Mouse (Mus musculus): ENCODE results near the gene Fam83f. TPM values are rescaled to one million over a fixed set of nuclear protein-coding genes. Genes with fewer than 3 reads are reported as not detected.

Fam83f gene
- polyA plus RNA-seq, 1 experiment from 2014 or later, result 6.9 TPM

GRCm38 (mm10) chr15:80679515-80680215, 8.0 kb downstream of the Fam83f start:
- H3K4me2 ChIP-seq (replicated peaks; ENCODE audit: low read depth, low read length), result no peak overlapping the region
- H3K36me3 ChIP-seq (ENCODE audit: control insufficient read depth, insufficient read depth, low read length), result no peaks in the 10 kb centered on the region
- no peak overlapping the region for H3K9ac ChIP-seq (replicated peaks; ENCODE audit: low read depth, low read length)
- no peak overlapping the region for H3K4me3 ChIP-seq (ENCODE audit: low read depth, low read length)
- H3K27me3 ChIP-seq (ENCODE audit: control insufficient read depth, insufficient read depth, low read length), result no peaks in the 10 kb centered on the region
- H3K27ac ChIP-seq (ENCODE audit: low read length), result peak overlapping the region; percentile 0; the same call in 1 of the 2 replicates
- WGBS, result 50% methylated on average over 8 of the region's 8 CpGs
- peaks cover 30% of the 10 kb centered on the region for H3K4me1 ChIP-seq (ENCODE audit: control insufficient read depth, insufficient read depth, low read length)
- ATAC-seq (ENCODE audit: insufficient number of reproducible peaks, insufficient read depth, low FRiP score, low read depth), result peak; percentile 24; the same call in 1 of the 2 replicates
- no peaks in the 10 kb centered on the region for H3K9me3 ChIP-seq (ENCODE audit: control insufficient read depth, low read depth, low read length)

- ATAC-seq (ENCODE audit: insufficient number of reproducible peaks, insufficient read depth, low FRiP score, low read depth), result no peak
- no peaks in the 10 kb centered on the region for H3K36me3 ChIP-seq (ENCODE audit: control insufficient read depth, insufficient read depth, low read length)
- no peak overlapping the region for H3K9ac ChIP-seq (replicated peaks; ENCODE audit: low read depth, low read length)
- no peaks in the 10 kb centered on the region for H3K27me3 ChIP-seq (ENCODE audit: control insufficient read depth, insufficient read depth, low read length)
- no peaks in the 10 kb centered on the region for H3K9me3 ChIP-seq (ENCODE audit: control insufficient read depth, low read depth, low read length)
- no peak overlapping the region for H3K4me3 ChIP-seq (ENCODE audit: low read depth, low read length)
- H3K4me2 ChIP-seq (replicated peaks; ENCODE audit: low read depth, low read length), result no peak overlapping the region
- H3K4me1 ChIP-seq (ENCODE audit: control insufficient read depth, insufficient read depth, low read length), result peaks cover 29% of the 10 kb centered on the region; the same call in 1 of the 2 replicates
- WGBS, result 49% methylated on average over 7 of the region's 7 CpGs
- H3K27ac ChIP-seq (ENCODE audit: low read length), result no peak overlapping the region
These were observed 8.8 kb downstream of the Fam83f start for GRCm38 (mm10) chr15:80680347-80681030.

GRCm38 (mm10) chr15:80681466-80681881, 9.8 kb downstream of the Fam83f start:
- Histone ChIP-seq H3K9me3 (ENCODE audit: control insufficient read depth, low read depth, low read length) (no peaks in the 10 kb centered on the region), H3K27me3 (ENCODE audit: control insufficient read depth, insufficient read depth, low read length) (no peaks in the 10 kb centered on the region), H3K4me3 (ENCODE audit: low read depth, low read length) (no peak overlapping the region), H3K4me2 (replicated peaks; ENCODE audit: low read depth, low read length) (no peak overlapping the region), H3K36me3 (ENCODE audit: control insufficient read depth, insufficient read depth, low read length) (no peaks in the 10 kb centered on the region), H3K9ac (replicated peaks; ENCODE audit: low read depth, low read length) (no peak overlapping the region), H3K4me1 (ENCODE audit: control insufficient read depth, insufficient read depth, low read length) (peaks cover 29% of the 10 kb centered on the region; the same call in 1 of the 2 replicates), H3K27ac (ENCODE audit: low read length) (no peak overlapping the region)
- ATAC-seq (ENCODE audit: insufficient number of reproducible peaks, insufficient read depth, low FRiP score, low read depth), result no peak
- 81% methylated on average over 4 of the region's 4 CpGs for WGBS

- H3K9me3 ChIP-seq (ENCODE audit: control insufficient read depth, low read depth, low read length), result no peaks in the 10 kb centered on the region
- H3K27ac ChIP-seq (ENCODE audit: low read length), result peak overlapping the region; percentile 44; the same call in 1 of the 2 replicates
- ATAC-seq (ENCODE audit: insufficient number of reproducible peaks, insufficient read depth, low FRiP score, low read depth), result no peak
- 83% methylated on average over 8 of the region's 8 CpGs for WGBS
- H3K36me3 ChIP-seq (ENCODE audit: control insufficient read depth, insufficient read depth, low read length), result no peaks in the 10 kb centered on the region
- peaks cover 29% of the 10 kb centered on the region; the same call in 1 of the 2 replicates for H3K4me1 ChIP-seq (ENCODE audit: control insufficient read depth, insufficient read depth, low read length)
- no peak overlapping the region for H3K4me3 ChIP-seq (ENCODE audit: low read depth, low read length)
- no peak overlapping the region for H3K4me2 ChIP-seq (replicated peaks; ENCODE audit: low read depth, low read length)
- H3K27me3 ChIP-seq (ENCODE audit: control insufficient read depth, insufficient read depth, low read length), result no peaks in the 10 kb centered on the region
- no peak overlapping the region for H3K9ac ChIP-seq (replicated peaks; ENCODE audit: low read depth, low read length)
These were observed 10.7 kb downstream of the Fam83f start for GRCm38 (mm10) chr15:80682343-80682742.

- Histone ChIP-seq H3K4me1 (ENCODE audit: control insufficient read depth, insufficient read depth, low read length) (peaks cover 29% of the 10 kb centered on the region; the same call in 1 of the 2 replicates), H3K9me3 (ENCODE audit: control insufficient read depth, low read depth, low read length) (no peaks in the 10 kb centered on the region), H3K4me3 (ENCODE audit: low read depth, low read length) (no peak overlapping the region), H3K36me3 (ENCODE audit: control insufficient read depth, insufficient read depth, low read length) (no peaks in the 10 kb centered on the region), H3K27me3 (ENCODE audit: control insufficient read depth, insufficient read depth, low read length) (no peaks in the 10 kb centered on the region), H3K4me2 (replicated peaks; ENCODE audit: low read depth, low read length) (no peak overlapping the region), H3K9ac (replicated peaks; ENCODE audit: low read depth, low read length) (no peak overlapping the region), H3K27ac (ENCODE audit: low read length) (peak overlapping the region; percentile 44; the same call in 1 of the 2 replicates)
- WGBS, result 66% methylated on average over 6 of the region's 6 CpGs
- ATAC-seq (ENCODE audit: insufficient number of reproducible peaks, insufficient read depth, low FRiP score, low read depth), result peak; percentile 62; the same call in 1 of the 2 replicates
These were observed 11.5 kb downstream of the Fam83f start for GRCm38 (mm10) chr15:80683151-80683550.

- Histone ChIP-seq H3K9me3 (ENCODE audit: control insufficient read depth, low read depth, low read length) (no peaks in the 10 kb centered on the region), H3K36me3 (ENCODE audit: control insufficient read depth, insufficient read depth, low read length) (no peaks in the 10 kb centered on the region), H3K4me3 (ENCODE audit: low read depth, low read length) (no peak overlapping the region), H3K4me1 (ENCODE audit: control insufficient read depth, insufficient read depth, low read length) (peaks cover 29% of the 10 kb centered on the region; the same call in 1 of the 2 replicates), H3K27me3 (ENCODE audit: control insufficient read depth, insufficient read depth, low read length) (no peaks in the 10 kb centered on the region), H3K4me2 (replicated peaks; ENCODE audit: low read depth, low read length) (no peak overlapping the region), H3K9ac (replicated peaks; ENCODE audit: low read depth, low read length) (no peak overlapping the region), H3K27ac (ENCODE audit: low read length) (no peak overlapping the region; the same call in 1 of the 2 replicates)
- no peak for ATAC-seq (ENCODE audit: insufficient number of reproducible peaks, insufficient read depth, low FRiP score, low read depth)
- WGBS, result 55% methylated on average over 3 of the region's 3 CpGs
These were observed 12.3 kb downstream of the Fam83f start for GRCm38 (mm10) chr15:80683990-80684389.

- H3K27ac ChIP-seq (ENCODE audit: low read length), result no peak overlapping the region
- H3K4me2 ChIP-seq (replicated peaks; ENCODE audit: low read depth, low read length), result no peak overlapping the region
- no peak overlapping the region for H3K4me3 ChIP-seq (ENCODE audit: low read depth, low read length)
- H3K36me3 ChIP-seq (ENCODE audit: control insufficient read depth, insufficient read depth, low read length), result no peaks in the 10 kb centered on the region
- H3K27me3 ChIP-seq (ENCODE audit: control insufficient read depth, insufficient read depth, low read length), result no peaks in the 10 kb centered on the region
- H3K9ac ChIP-seq (replicated peaks; ENCODE audit: low read depth, low read length), result no peak overlapping the region
- H3K9me3 ChIP-seq (ENCODE audit: control insufficient read depth, low read depth, low read length), result no peaks in the 10 kb centered on the region
- peaks cover 27% of the 10 kb centered on the region; the same call in 1 of the 2 replicates for H3K4me1 ChIP-seq (ENCODE audit: control insufficient read depth, insufficient read depth, low read length)
- WGBS, result 29% methylated on average over 8 of the region's 8 CpGs
- no peak for ATAC-seq (ENCODE audit: insufficient number of reproducible peaks, insufficient read depth, low FRiP score, low read depth)
These were observed 13.3 kb downstream of the Fam83f start for GRCm38 (mm10) chr15:80684786-80685602.

- no peaks in the 10 kb centered on the region for H3K9me3 ChIP-seq (ENCODE audit: control insufficient read depth, low read depth, low read length)
- no peak for ATAC-seq (ENCODE audit: insufficient number of reproducible peaks, insufficient read depth, low FRiP score, low read depth)
These were observed 13.9 kb downstream of the Fam83f start for GRCm38 (mm10) chr15:80685603-80685895.

More at GRCm38 (mm10) chr15:80685603-80685895, 13.9 kb downstream of the Fam83f start:
- H3K27me3 ChIP-seq (ENCODE audit: control insufficient read depth, insufficient read depth, low read length), result no peaks in the 10 kb centered on the region
- 19% methylated on average over 7 of the region's 7 CpGs for WGBS
- H3K36me3 ChIP-seq (ENCODE audit: control insufficient read depth, insufficient read depth, low read length), result no peaks in the 10 kb centered on the region
- no peak overlapping the region for H3K27ac ChIP-seq (ENCODE audit: low read length)
- H3K4me2 ChIP-seq (replicated peaks; ENCODE audit: low read depth, low read length), result no peak overlapping the region
- peaks cover 22% of the 10 kb centered on the region; the same call in 1 of the 2 replicates for H3K4me1 ChIP-seq (ENCODE audit: control insufficient read depth, insufficient read depth, low read length)
- no peak overlapping the region for H3K4me3 ChIP-seq (ENCODE audit: low read depth, low read length)
- H3K9ac ChIP-seq (replicated peaks; ENCODE audit: low read depth, low read length), result no peak overlapping the region
